Mouse (Mus musculus) olfactory bulb, adult 2 months (tissue): ENCODE measurements around the gene Spty2d1. TPM values are rescaled to one million over a fixed set of nuclear protein-coding genes. Genes with fewer than 3 reads are reported as not detected.
"Not testable (repeated sequence)": the region's sequence is repeated elsewhere in the genome, so short reads cannot be mapped to it uniquely, and the experiment has no call there.

ENCODE experiments used
- H3K27ac ChIP-seq: fragments of 200-500 bp; 2 replicates; pipeline ENCODE4 v1.5.1; 2012; ENCODE audit warnings: low read depth, low read length; ENCODE audit not compliant: insufficient read depth
- H3K4me1 ChIP-seq: fragments of 200-500 bp; 2 replicates; pipeline ENCODE4 v1.6.1; 2012; ENCODE audit warnings: low read length; ENCODE audit not compliant: control insufficient read depth, insufficient read depth
- H3K4me3 ChIP-seq: fragments of 200-500 bp; 2 replicates; pipeline ENCODE4 v1.5.1; 2012; ENCODE audit warnings: mild to moderate bottlenecking, low read depth, low read length, moderate library complexity; ENCODE audit not compliant: insufficient read depth
- CTCF ChIP-seq: fragments of 200-500 bp; IDR thresholded peaks from 2 replicates; pipeline ENCODE4 v1.5.1; 2012; ENCODE audit warnings: low read depth, mild to moderate bottlenecking, low read length, moderate library complexity; ENCODE audit not compliant: insufficient read depth
- POLR2A ChIP-seq: fragments of 200-500 bp; IDR thresholded peaks from 2 replicates; pipeline ENCODE4 v1.6.1; 2012; ENCODE audit warnings: mild to moderate bottlenecking, low read depth, low read length, moderate library complexity; ENCODE audit not compliant: insufficient read depth
- WGBS: fragments of 180-500 bp; shearing (Covaris S2); methylation state at CpG from one replicate; pipeline ENCODE4 v1.1.7; 2018; 5-methylcytosine and 5-hydroxymethylcytosine counted together
- polyA plus RNA-seq: library from polyadenylated mRNA; stranded (reverse); fragments of >200 nt; gene quantifications from 2 replicates; pipeline ENCODE4 v1.2.4, GENCODE M21; 2012; ENCODE audit warnings: low replicate concordance; ENCODE audit not compliant: missing spikeins, insufficient read depth, insufficient read length

Spty2d1 gene
- polyA plus RNA-seq, 1 experiment = not detected

- TF ChIP-seq POLR2A (no peak), CTCF (no peak)
These were observed 34.7 kb upstream of the Spty2d1 start for GRCm38 (mm10) chr7:47042823-47043490.

GRCm38 (mm10) chr7:47042121-47042520, 33.9 kb upstream of the Spty2d1 start:
- Histone ChIP-seq H3K4me1 (no peaks in the 10 kb centered on the region), H3K4me3 (no peak overlapping the region), H3K27ac (no peak overlapping the region)
- no peak for TF ChIP-seq POLR2A
- no peak for TF ChIP-seq CTCF
- WGBS = 84% methylated on average over 4 of the region's 4 CpGs

More at GRCm38 (mm10) chr7:47042823-47043490, 34.7 kb upstream of the Spty2d1 start:
- Histone ChIP-seq H3K4me1 (no peaks in the 10 kb centered on the region), H3K4me3 (no peak overlapping the region), H3K27ac (no peak overlapping the region)
- WGBS = 36% methylated on average over 6 of the region's 6 CpGs

GRCm38 (mm10) chr7:47041706-47042105, 33.5 kb upstream of the Spty2d1 start:
- no peak for TF ChIP-seq CTCF
- no peak for TF ChIP-seq POLR2A
- 91% methylated on average over 3 of the region's 3 CpGs for WGBS
- H3K27ac ChIP-seq = no peak overlapping the region
- no peak overlapping the region for H3K4me3 ChIP-seq
- H3K4me1 ChIP-seq = no peaks in the 10 kb centered on the region

- TF ChIP-seq POLR2A (no peak), CTCF (no peak)
- no peak overlapping the region for H3K27ac ChIP-seq
- H3K4me1 ChIP-seq = no peaks in the 10 kb centered on the region
- no peak overlapping the region for H3K4me3 ChIP-seq
- 63% methylated on average over 8 of the region's 8 CpGs for WGBS
These were observed 27.2 kb upstream of the Spty2d1 start for GRCm38 (mm10) chr7:47035426-47035825.

- WGBS = 91% methylated on average over 4 of the region's 4 CpGs
- TF ChIP-seq CTCF = no peak
- no peak for TF ChIP-seq POLR2A
- no peak overlapping the region for H3K4me3 ChIP-seq
- no peaks in the 10 kb centered on the region for H3K4me1 ChIP-seq
- no peak overlapping the region for H3K27ac ChIP-seq
These were observed 26.7 kb upstream of the Spty2d1 start for GRCm38 (mm10) chr7:47034785-47035384.

- Histone ChIP-seq H3K27ac (no peak overlapping the region), H3K4me1 (no peaks in the 10 kb centered on the region), H3K4me3 (no peak overlapping the region)
- 86% methylated on average over 4 of the region's 4 CpGs for WGBS
- TF ChIP-seq CTCF (no peak), POLR2A (no peak)
These were observed 23.2 kb upstream of the Spty2d1 start for GRCm38 (mm10) chr7:47031371-47031770.

GRCm38 (mm10) chr7:47030517-47031193, 22.4 kb upstream of the Spty2d1 start:
- no peak overlapping the region for H3K27ac ChIP-seq
- H3K4me3 ChIP-seq = no peak overlapping the region
- H3K4me1 ChIP-seq = peaks cover under 1% of the 10 kb centered on the region
- TF ChIP-seq CTCF (no peak), POLR2A (no peak)
- WGBS = 71% methylated on average over 9 of the region's 9 CpGs

GRCm38 (mm10) chr7:47027520-47027919, 19.3 kb upstream of the Spty2d1 start:
- 56% methylated on average over 1 of the region's 1 CpGs for WGBS
- TF ChIP-seq POLR2A = no peak
- no peak for TF ChIP-seq CTCF
- Histone ChIP-seq H3K4me3 (no peak overlapping the region), H3K4me1 (peaks cover 6% of the 10 kb centered on the region), H3K27ac (no peak overlapping the region)

- H3K27ac ChIP-seq, H3K4me3 ChIP-seq, H3K4me1 ChIP-seq: not testable (repeated sequence)
- 82% methylated on average over 3 of the region's 3 CpGs for WGBS
These were observed 18.7 kb upstream of the Spty2d1 start for GRCm38 (mm10) chr7:47026899-47027298.

GRCm38 (mm10) chr7:47025429-47025828, 17.2 kb upstream of the Spty2d1 start:
- TF ChIP-seq CTCF (no peak), POLR2A (no peak)
- H3K4me3 ChIP-seq = no peak overlapping the region
- 33% methylated on average over 9 of the region's 9 CpGs for WGBS
- no peak overlapping the region for H3K27ac ChIP-seq
- H3K4me1 ChIP-seq = peaks cover 6% of the 10 kb centered on the region
